Mouse (Mus musculus) right cerebral cortex, postnatal 36 days (tissue): ENCODE data around the gene Cyfip2.
"Not testable (repeated sequence)": the region's sequence is repeated elsewhere in the genome, so short reads cannot be mapped to it uniquely, and the experiment has no call there.

ENCODE experiments used
- DNase-seq, 2 experiments: peaks; one replicate each; pipeline ENCODE4 v3.0.0; 2022; ENCODE audit warnings: low spot score in 2 of 2, mixed read lengths in 1 of 2

Cyfip2 gene

DNA sequence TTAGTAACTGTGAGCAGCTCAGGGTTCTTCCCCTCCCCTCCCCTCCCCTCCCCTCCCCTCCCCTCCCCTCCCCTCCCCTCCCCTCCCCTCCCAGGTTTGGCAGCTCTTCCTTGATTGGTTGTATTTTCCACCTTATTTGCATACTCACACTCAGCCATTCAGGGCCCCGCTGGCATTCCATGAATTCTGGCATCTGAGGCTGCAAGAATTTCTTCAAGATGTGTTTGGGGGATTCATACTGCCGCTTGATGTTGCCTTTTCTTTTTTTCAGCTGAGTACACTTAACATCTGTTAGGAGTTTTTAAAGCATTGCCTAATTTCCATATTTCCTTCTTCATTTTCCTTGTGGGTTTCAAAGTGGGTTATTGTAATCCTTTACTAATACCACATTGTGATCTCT is 124.4 kb downstream of the Cyfip2 start:
- no peak for DNase-seq

DNA sequence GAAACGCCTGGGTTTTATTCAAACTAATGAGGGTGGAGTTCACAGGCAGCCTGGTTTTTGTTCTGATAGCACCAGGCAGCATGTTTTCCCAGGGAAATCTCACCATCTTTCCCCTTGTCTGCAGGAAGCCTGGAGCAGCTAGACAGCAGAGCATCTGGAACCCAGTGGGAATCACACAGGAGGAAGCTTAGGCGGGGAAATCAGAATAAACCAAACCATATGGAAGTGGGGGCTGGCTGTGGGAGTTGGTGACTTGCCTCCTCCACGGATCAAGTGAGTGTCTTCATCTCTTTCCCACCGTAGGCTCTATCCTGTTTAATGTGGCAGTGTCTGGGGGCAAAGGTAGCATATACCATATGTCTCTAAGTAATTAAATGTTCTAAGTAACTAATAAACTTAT is 127.2 kb downstream of the Cyfip2 start:
- DNase-seq, result peak in 1 of 2 experiments; percentile 41

DNA sequence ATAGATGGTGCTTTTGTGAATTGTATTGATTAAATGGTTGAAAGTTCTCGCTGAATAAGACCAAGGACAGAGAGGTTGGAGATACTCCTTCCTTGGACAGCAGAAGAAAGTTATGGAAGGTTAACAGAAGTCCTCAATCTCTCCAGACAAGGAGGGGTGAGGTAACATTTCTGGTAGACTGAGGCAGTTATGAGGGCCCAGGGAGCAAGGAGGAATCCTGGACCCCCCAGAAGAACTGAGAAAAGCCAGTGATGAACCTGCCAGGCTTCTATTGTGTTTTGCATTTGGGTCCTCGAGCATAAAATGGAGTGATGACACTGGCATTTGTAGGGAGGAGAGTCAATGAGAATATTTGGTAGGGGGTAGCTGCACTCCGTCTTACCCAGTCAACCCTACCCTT is 127.7 kb downstream of the Cyfip2 start:
- DNase-seq, result no peak

DNA sequence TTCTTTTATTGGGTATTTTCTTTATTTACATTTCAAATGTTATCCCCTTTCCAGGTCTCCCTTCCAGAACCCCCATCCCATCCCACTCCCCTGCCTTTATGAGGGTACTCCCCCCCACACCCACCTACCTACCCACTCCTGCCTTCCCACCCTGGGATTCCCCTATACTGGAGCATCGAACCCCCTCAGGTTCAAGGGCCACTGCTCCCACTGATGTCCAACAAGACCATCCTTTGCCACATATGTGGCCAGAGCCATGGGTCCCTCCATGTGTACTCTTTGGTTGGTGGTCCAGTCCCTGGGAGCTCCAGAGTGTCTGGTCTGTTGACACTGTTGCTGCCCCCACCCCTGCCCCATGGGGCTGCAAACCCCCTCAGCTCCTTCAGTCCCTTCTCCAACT is 130.6 kb downstream of the Cyfip2 start:
- not testable (repeated sequence) for DNase-seq

DNA sequence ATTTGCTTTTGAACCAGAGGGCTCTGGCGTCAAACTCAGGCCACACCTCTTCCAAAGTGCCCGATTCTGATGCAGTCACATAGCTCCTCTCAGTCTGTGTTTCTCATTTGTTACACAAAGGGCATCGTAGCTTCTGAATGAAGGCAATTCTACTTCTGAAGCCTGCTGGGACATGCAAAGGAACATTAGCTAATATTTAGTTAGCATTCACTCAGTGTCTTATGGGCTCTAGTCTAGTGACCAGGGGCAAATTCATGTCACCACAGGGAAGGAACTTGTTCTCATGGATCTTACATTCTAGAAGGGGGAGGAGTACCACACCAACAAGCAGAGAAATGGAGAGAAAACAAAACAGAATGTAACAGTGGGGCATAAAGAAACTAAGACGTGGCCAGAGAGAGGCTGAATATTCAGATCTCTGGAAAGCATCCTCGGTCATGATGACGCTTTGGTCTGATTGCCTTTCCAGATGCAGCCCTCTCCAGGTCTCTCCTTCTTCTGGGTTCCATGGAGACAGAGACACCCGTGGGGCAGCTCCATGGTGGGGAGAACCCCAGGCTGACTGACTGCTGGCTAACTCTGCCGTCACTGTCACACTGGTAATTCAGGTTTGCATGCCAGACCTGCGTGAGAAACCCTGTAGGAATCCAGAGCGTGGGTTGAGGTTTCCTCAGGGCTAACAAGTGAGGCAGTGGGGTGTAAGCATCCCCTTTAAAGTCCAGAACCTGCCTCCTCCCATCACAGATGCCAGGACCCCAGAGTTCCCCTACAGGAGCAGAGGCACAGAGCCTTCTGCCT is 135.2 kb downstream of the Cyfip2 start:
- DNase-seq, result no peak

DNA sequence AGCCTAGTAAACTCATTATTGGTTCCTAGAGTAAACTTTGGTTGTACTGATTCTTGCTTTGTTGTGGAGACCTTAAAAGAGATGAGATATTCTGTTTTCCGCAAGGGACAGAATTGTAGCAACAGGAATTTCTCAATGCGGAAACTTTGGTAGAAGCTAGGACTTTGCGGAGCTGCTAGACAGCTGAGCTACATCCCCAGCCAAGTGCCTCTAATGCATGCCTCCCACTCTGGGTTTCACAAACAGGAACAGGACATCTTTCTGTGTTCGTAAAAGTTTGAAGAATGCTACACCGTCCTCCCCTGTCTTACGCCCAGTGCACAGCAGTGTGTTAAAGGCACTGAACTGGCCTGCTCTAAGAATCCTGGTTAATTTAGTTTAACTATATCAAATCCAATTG is 136.5 kb downstream of the Cyfip2 start:
- no peak for DNase-seq

DNA sequence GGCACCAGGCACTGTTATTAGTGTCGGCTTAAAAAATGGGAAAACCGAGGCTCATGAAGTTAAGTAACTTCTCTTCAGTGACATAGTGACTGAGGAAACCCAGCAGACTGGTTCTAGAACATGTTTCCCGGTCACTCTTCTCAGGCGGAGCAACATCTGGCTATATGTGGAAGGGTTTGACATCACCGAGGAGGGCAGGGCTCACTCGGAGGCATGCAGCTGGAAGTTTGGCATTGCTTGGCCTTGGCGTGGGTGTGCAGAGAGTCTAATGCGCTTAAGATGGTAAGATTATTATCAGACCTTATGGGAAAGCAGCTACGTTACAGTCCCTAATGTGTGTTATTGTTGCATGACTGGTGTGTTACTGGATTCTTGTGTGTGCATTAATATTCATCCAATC is 140.5 kb downstream of the Cyfip2 start:
- DNase-seq, result no peak

DNA sequence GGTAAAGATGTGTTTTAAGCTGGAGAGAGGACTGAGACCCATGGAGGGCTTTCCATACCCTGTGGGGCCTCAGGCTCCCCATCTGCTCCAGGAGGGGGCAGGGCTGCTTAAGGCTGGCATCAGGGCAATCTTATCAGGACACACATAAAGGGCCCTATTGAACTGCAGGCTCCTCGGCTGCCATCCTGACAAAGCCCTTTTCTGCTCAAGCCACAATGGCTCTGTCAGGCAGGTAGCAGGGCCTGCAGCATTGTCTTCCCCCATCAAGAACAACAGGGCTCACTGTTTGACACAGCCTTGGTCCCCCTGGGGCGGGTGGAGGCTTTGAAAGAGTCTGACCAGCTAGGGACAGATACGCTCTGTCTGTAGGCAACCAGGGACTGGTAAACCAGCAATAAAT is 142.8 kb downstream of the Cyfip2 start:
- no peak for DNase-seq

DNA sequence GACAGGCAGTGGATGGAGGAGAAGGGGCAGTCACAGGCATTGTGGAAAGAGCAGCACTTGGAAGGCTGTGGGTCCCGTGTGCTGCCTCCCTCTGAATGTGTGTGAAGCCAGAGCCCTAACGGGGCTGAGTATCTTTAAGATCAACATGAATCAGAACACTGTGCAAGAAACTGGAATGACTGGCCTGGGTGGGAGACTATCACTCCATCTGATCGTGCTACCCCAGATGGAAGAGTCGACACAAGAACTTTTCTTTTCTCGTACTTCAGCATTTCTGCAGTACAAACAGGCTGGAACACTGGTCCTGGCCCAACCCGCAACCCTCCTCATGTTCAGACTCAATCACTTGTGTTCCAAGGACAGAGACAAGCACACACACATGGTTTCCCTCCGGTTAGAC is 144.2 kb downstream of the Cyfip2 start:
- no peak for DNase-seq

DNA sequence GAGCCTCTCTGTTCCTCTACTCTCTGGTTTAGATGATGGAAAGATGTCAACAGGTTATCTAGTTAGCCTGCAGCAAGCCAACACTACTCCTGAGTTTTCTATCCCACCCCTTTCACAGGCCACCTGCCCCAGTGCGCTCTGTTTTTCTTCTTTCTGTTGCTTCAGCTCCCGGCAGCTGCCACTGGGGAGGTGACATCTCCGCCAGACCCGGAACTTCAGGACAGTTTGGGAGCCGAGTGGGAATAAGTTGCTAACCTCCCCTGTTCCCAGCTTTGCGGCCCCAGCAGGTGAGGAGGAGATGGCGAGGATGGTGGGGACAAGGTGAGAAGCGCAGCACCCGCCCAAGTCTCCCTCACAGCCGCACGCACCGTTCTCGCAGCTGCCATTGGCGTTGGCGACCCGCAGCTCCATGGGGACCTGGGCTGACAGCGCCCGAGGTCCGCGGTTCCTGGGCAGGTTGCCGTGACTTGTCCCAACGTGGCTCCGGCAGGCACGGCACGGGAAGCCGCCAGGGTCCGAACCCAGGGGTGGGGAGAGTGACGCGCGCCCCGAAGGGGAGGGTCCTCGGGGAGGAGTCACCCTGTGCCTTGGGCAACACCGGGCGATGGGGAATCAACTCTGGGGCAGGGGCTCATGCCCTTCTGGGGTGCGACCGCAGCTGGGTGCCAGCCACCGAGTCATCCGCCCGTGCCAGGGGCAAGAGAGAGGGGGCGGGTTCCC is 146.6 kb downstream of the Cyfip2 start, which contains the start of gene Nipal4:
Gene Nipal4, minus strand, starts transcription at position 643 of the 720 bp plus-strand sequence.
- no peak for DNase-seq

DNA sequence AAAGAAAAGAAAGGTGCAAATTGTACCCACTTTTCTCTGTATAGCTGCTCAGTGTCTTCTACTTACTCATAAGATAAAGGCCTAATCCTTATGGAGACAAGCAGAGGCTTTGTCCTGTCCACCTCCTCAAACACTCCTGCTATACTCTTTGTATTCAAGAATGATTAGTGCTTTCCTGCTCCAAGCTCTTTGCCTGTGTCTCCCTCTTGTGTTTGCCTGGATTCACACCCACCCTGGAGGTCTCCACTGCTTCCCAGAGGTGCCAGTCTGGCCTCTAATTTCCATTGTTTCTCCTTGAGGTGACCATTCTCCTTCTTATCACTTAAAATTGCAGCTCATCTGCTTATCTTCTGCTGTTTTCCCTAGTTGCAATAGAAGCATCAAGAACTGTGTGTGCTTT is 155.2 kb downstream of the Cyfip2 start:
- no peak for DNase-seq

DNA sequence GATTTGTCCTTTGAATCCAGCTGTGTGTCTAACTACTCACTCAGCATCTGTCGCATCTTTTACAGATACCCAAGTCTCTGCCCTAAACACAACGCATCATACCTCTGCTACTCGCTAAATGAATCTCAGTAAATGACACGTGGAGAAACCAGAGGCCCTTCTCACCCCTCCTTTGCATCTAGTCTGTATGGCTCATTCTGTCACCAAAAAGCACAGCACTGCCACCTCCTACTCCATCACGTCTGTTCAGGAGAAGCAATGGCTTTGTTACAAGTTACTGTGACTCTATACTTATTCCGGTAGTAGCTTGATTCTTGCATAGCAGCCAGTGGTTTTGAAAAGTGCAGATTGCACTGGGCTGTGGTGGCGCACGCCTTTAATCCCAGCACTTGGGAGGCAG is 155.7 kb downstream of the Cyfip2 start:
- peak; percentile 24 to 49 for DNase-seq

DNA sequence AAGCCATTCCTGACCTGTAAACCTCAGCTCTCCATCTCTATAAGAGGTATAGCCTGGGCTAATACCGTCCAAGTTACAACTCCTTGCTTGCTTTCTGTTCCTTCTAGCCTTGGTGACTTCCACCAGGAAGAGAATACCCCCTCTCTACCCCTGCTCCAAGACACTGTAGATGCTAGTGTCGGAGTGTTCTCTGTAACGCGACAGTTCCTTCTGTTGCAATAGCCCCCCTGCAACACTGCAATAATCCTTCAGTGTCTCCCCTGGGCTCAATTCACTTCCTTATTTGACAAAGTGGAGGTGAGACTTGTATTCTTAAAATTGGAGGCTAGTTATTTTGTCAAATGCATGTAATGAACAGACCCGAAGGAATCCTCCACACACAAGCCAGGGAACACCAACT is 166.0 kb downstream of the Cyfip2 start:
- no peak for DNase-seq

DNA sequence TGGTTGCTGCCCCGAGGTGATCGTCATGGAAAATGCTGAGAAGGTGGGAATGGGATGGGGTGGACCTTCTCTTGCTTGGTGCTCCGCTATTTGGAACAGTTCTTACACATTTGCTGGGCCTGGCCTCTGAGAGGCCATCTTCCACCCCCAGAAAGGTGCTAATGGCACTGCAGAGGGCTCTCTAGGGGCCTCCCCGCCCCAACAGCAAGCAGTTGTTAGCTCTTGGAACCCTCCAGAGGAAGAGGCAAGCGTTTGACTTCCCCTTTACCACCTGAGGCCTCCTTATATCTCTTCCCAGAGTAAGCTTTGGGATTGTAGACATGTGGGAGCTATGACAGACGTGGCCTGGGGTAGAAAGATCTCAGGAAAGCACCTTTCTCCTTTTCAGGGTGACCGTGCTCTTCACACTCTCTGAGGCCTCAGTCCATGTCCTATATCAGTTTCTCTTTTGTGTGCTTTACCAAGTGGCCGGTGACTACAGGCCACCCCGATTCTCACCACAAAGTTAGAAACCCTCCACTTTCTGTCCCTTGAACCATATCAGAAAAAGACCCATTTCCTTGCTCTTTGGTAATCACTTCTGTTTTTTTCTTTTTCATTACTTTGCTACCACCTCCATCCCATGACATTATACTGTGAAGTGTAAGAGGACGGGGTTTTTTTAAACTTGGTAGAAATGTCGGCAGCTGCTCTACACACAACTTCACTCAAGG is 167.3 kb downstream of the Cyfip2 start:
- no peak for DNase-seq
